Mouse (Mus musculus): ENCODE results near the gene Tfap2b. TPM values are rescaled to one million over a fixed set of nuclear protein-coding genes. Genes with fewer than 3 reads are reported as not detected.

The Tfap2b gene
- polyA plus RNA-seq, 1 experiment from 2014 or later: 1.1 TPM

DNA sequence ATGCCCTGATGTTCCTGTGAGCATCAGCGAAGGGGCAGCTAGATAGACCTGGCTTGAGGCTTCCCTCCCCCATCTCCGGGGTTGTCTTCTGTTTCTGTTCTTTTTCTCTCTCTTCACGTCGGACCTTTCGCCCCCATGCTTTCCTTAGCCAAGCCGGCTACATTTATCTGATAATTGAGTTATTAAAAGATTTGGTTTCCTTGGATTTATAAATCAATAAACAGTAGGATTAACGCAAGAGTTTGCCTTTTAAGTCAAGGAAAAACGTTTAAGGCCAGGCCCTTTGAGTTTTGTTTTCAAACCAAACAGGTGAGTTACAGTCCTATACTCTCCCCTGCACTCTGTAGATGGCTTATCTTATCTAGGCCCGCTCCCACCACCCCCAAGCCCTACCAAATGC is 28.3 kb downstream of the Tfap2b start:
- DNase-seq (ENCODE audit: low spot score): no peak
- Histone ChIP-seq H3K27me3 (replicated peaks; ENCODE audit: control insufficient read depth, insufficient read depth, low read length) (peaks cover 82% of the 10 kb centered on the region), H3K4me1 (replicated peaks; ENCODE audit: control insufficient read depth, insufficient read depth, low read length) (no peaks in the 10 kb centered on the region), H3K27ac (ENCODE audit: low read depth, low read length) (no peak overlapping the region), H3K4me3 (ENCODE audit: low read depth, low read length) (no peak overlapping the region), H3K9ac (ENCODE audit: low read depth, low read length) (no peak overlapping the region), H3K4me2 (no peak overlapping the region), H3K36me3 (ENCODE audit: control insufficient read depth, insufficient read depth, low read length) (no peaks in the 10 kb centered on the region), H3K9me3 (ENCODE audit: control insufficient read depth, low read length) (no peaks in the 10 kb centered on the region)
- WGBS: 2% methylated on average over 9 of the region's 9 CpGs
- ATAC-seq (replicated peaks; ENCODE audit: low FRiP score): no peak

DNA sequence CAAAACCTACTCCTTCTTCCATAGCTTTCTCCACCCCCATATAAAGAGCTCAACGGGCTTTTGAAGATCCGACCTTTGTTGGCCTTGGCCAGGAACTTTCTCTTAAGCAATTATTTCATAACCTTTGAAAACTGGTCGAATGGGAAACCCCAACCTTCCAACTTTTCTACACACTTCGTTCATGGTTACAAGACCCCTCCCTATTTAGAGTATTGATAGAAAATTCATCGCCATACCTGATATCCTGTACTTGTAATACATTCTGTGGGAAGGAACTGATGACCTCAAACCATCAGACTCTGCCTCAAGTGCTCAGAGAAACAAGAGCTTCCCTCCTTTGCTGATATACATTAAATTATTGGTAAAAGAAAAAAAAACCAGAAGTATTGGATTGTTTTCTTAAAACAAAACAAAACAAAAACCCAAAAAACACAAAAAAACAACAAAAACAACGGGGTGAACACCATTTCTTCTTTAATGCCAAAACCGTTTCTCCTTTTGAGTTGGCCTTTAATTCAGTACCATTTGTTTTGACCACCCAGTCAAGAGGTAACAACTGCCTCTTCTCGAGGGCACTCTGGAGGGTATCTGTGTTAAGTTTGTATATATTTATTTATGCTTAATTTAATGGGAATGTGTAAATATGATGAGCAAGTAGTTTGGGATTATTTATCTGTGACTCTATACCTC is 29.2 kb downstream of the Tfap2b start:
- no peaks in the 10 kb centered on the region for H3K9me3 ChIP-seq (ENCODE audit: control insufficient read depth, low read length)

DNA sequence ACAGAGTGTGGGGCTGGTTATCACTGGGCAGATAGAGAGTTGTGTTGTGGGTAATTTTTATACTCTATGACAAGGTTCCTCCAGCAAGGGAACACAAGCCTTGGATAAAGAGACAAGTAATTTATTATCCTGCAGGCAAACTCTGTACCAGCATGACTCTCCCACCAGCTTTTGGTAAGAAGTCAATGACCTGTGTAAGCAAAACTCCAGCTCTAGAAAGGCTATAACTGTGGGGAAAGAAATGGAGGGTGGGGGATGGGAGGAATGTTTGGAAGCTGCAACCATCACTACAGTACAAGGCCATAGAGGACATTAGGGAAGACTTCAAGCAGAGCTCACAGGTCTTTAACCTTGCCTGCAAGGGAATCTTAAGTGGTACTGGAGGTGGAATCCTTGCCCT is 31.3 kb downstream of the Tfap2b start:
- peaks cover 63% of the 10 kb centered on the region for H3K27me3 ChIP-seq (replicated peaks; ENCODE audit: control insufficient read depth, insufficient read depth, low read length)
- no peak overlapping the region for H3K9ac ChIP-seq (ENCODE audit: low read depth, low read length)
- H3K4me3 ChIP-seq (ENCODE audit: low read depth, low read length): no peak overlapping the region
- ATAC-seq (replicated peaks; ENCODE audit: low FRiP score) (no peak), DNase-seq (ENCODE audit: low spot score) (no peak)
- H3K9me3 ChIP-seq (ENCODE audit: control insufficient read depth, low read length): no peaks in the 10 kb centered on the region
- H3K4me1 ChIP-seq (replicated peaks; ENCODE audit: control insufficient read depth, insufficient read depth, low read length): no peaks in the 10 kb centered on the region
- H3K4me2 ChIP-seq: no peak overlapping the region
- H3K36me3 ChIP-seq (ENCODE audit: control insufficient read depth, insufficient read depth, low read length): no peaks in the 10 kb centered on the region
- no peak overlapping the region for H3K27ac ChIP-seq (ENCODE audit: low read depth, low read length)

More for the DNA sequence above, 29.2 kb downstream of the Tfap2b start:
- Histone ChIP-seq H3K27ac (ENCODE audit: low read depth, low read length) (no peak overlapping the region), H3K4me1 (replicated peaks; ENCODE audit: control insufficient read depth, insufficient read depth, low read length) (no peaks in the 10 kb centered on the region), H3K36me3 (ENCODE audit: control insufficient read depth, insufficient read depth, low read length) (no peaks in the 10 kb centered on the region), H3K9ac (ENCODE audit: low read depth, low read length) (no peak overlapping the region), H3K4me2 (no peak overlapping the region), H3K4me3 (ENCODE audit: low read depth, low read length) (no peak overlapping the region), H3K27me3 (replicated peaks; ENCODE audit: control insufficient read depth, insufficient read depth, low read length) (peaks cover 82% of the 10 kb centered on the region)
- DNase-seq (ENCODE audit: low spot score) (no peak), ATAC-seq (replicated peaks; ENCODE audit: low FRiP score) (no peak)
- 5% methylated on average over 8 of the region's 8 CpGs for WGBS

DNA sequence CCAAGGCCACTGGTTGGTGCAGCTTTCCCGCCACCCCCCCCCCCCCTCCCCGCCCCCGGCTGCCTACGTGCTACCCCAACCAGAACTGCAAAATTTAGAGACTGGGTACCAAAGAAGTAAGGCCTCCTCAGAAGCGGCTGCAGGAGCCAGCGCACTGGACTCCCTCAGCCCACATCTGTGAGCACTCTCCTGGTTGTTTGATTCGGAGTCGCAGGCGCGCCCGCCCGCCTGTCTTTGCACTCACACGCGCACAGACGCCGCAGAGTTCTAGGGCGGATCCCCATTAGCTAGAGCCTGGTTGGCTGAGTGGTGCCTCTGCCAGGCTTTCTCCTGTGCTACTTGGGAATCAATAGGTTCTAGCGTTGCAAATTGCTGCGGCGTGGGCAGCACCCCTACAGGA is 32.6 kb downstream of the Tfap2b start:
- Histone ChIP-seq H3K9ac (ENCODE audit: low read depth, low read length) (no peak overlapping the region), H3K27me3 (replicated peaks; ENCODE audit: control insufficient read depth, insufficient read depth, low read length) (peaks cover 51% of the 10 kb centered on the region), H3K9me3 (ENCODE audit: control insufficient read depth, low read length) (no peaks in the 10 kb centered on the region), H3K27ac (ENCODE audit: low read depth, low read length) (no peak overlapping the region), H3K4me2 (no peak overlapping the region; the same call in 1 of the 2 replicates), H3K36me3 (ENCODE audit: control insufficient read depth, insufficient read depth, low read length) (no peaks in the 10 kb centered on the region), H3K4me3 (ENCODE audit: low read depth, low read length) (no peak overlapping the region), H3K4me1 (replicated peaks; ENCODE audit: control insufficient read depth, insufficient read depth, low read length) (no peaks in the 10 kb centered on the region)
- DNase-seq (ENCODE audit: low spot score): no peak
- WGBS: 2% methylated on average over 17 of the region's 20 CpGs
- ATAC-seq (replicated peaks; ENCODE audit: low FRiP score): no peak

DNA sequence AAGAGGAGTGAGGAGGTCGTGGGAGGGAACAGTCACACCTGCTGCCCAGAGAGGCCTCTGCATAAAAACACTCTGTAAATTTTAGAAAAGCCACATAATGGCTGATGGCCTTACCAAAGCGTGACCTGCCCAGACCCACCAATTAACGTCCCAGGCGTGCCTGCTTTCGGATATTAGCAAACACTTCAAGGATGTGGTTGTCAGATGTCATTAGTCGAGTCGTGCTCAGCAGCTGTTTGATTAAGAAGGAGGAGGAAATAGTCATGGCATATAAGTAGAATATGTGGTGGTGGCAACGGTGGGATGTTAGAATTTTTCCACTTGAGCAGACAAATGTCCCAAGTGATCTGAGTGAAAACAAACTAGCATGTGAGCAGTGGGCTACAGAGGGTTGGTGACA is 33.3 kb downstream of the Tfap2b start:
- H3K4me2 ChIP-seq: no peak overlapping the region
- H3K4me3 ChIP-seq (ENCODE audit: low read depth, low read length): no peak overlapping the region
- 5% methylated on average over 8 of the region's 8 CpGs for WGBS
- no peaks in the 10 kb centered on the region for H3K4me1 ChIP-seq (replicated peaks; ENCODE audit: control insufficient read depth, insufficient read depth, low read length)
- no peak overlapping the region for H3K9ac ChIP-seq (ENCODE audit: low read depth, low read length)
- no peak overlapping the region for H3K27ac ChIP-seq (ENCODE audit: low read depth, low read length)
- no peaks in the 10 kb centered on the region for H3K36me3 ChIP-seq (ENCODE audit: control insufficient read depth, insufficient read depth, low read length)
- no peak for ATAC-seq (replicated peaks; ENCODE audit: low FRiP score)
- peaks cover 44% of the 10 kb centered on the region for H3K27me3 ChIP-seq (replicated peaks; ENCODE audit: control insufficient read depth, insufficient read depth, low read length)
- DNase-seq (ENCODE audit: low spot score): no peak
- H3K9me3 ChIP-seq (ENCODE audit: control insufficient read depth, low read length): no peaks in the 10 kb centered on the region

DNA sequence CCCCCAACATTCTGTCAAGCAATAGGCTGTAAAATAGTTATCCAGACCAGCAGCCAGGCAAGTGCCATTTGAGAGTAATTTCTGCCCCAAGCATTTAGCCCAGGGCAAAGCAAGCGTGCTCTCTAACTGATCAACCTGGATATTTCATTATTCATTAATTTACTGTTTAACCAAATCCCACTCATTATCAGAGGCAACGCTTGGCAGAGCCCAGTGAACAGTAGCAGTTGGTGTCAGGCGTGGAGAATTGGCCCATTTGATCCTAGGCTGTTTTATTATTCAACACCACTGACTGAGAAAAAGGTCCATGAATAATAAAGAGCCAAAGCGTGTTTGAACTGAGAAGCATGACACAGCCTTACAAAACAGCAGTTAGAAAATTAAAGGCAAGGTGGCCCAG is 36.3 kb downstream of the Tfap2b start:
- Histone ChIP-seq H3K4me3 (ENCODE audit: low read depth, low read length) (no peak overlapping the region), H3K36me3 (ENCODE audit: control insufficient read depth, insufficient read depth, low read length) (no peaks in the 10 kb centered on the region), H3K9ac (ENCODE audit: low read depth, low read length) (no peak overlapping the region), H3K9me3 (ENCODE audit: control insufficient read depth, low read length) (no peaks in the 10 kb centered on the region), H3K27me3 (replicated peaks; ENCODE audit: control insufficient read depth, insufficient read depth, low read length) (peaks cover 28% of the 10 kb centered on the region), H3K27ac (ENCODE audit: low read depth, low read length) (no peak overlapping the region), H3K4me1 (replicated peaks; ENCODE audit: control insufficient read depth, insufficient read depth, low read length) (no peaks in the 10 kb centered on the region), H3K4me2 (no peak overlapping the region)
- WGBS: 47% methylated on average over 4 of the region's 4 CpGs
- no peak for ATAC-seq (replicated peaks; ENCODE audit: low FRiP score)
- DNase-seq (ENCODE audit: low spot score): no peak

DNA sequence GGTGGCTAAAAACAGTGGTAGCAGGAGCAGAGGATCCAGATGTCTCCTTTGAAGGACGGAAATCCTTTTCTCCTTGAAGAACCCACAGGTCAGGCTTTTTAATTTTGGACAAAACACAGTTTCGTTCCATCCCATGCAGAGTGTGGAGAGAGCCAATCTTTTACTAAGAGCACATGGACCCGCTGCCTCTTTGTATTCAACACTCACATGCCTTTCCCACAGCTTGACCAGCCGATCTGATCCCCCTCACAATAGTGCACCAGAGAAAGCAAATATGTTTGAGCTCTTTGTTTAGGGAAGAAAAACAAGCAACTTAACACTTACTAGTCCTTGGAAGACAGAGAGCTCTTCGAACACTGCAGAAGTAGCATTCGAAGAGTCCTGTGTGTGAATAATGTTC is 42.6 kb downstream of the Tfap2b start:
- WGBS: 61% methylated on average over 6 of the region's 6 CpGs
- H3K4me2 ChIP-seq: no peak overlapping the region
- DNase-seq (ENCODE audit: low spot score) (no peak), ATAC-seq (replicated peaks; ENCODE audit: low FRiP score) (no peak)
- H3K27me3 ChIP-seq (replicated peaks; ENCODE audit: control insufficient read depth, insufficient read depth, low read length): no peaks in the 10 kb centered on the region
- H3K4me3 ChIP-seq (ENCODE audit: low read depth, low read length): no peak overlapping the region
- H3K9ac ChIP-seq (ENCODE audit: low read depth, low read length): no peak overlapping the region
- no peaks in the 10 kb centered on the region for H3K4me1 ChIP-seq (replicated peaks; ENCODE audit: control insufficient read depth, insufficient read depth, low read length)
- no peaks in the 10 kb centered on the region for H3K36me3 ChIP-seq (ENCODE audit: control insufficient read depth, insufficient read depth, low read length)
- H3K9me3 ChIP-seq (ENCODE audit: control insufficient read depth, low read length): no peaks in the 10 kb centered on the region
- H3K27ac ChIP-seq (ENCODE audit: low read depth, low read length): no peak overlapping the region

DNA sequence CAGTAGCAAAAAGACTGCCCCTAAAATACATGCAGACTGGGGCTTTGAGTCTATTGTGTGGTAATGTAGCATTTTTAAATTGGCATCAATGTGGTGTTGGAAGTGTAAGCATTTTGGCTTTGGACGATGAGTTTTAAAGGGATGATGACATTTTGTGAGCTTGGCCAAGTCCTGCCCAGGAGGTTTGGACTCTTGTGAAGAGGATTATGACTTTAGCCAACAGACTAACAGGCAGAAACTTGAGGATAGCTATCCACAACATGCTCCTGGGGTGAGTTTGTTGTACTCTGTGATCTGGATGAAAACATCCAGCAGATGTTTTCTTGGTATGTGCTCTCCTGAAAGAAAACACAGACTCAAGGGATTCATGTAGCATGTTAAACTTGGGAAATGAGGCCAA is 60.9 kb downstream of the Tfap2b start:
- Histone ChIP-seq H3K4me3 (ENCODE audit: low read depth, low read length) (no peak overlapping the region), H3K27me3 (replicated peaks; ENCODE audit: control insufficient read depth, insufficient read depth, low read length) (no peaks in the 10 kb centered on the region), H3K9ac (ENCODE audit: low read depth, low read length) (no peak overlapping the region), H3K9me3 (ENCODE audit: control insufficient read depth, low read length) (no peaks in the 10 kb centered on the region), H3K4me2 (no peak overlapping the region), H3K36me3 (ENCODE audit: control insufficient read depth, insufficient read depth, low read length) (no peaks in the 10 kb centered on the region), H3K27ac (ENCODE audit: low read depth, low read length) (no peak overlapping the region), H3K4me1 (replicated peaks; ENCODE audit: control insufficient read depth, insufficient read depth, low read length) (no peaks in the 10 kb centered on the region)
- 81% methylated on average over 1 of the region's 1 CpGs for WGBS
- no peak for DNase-seq (ENCODE audit: low spot score)
- no peak for ATAC-seq (replicated peaks; ENCODE audit: low FRiP score)

Measured in liver, embryonic 11.5 days (tissue).